Mouse (Mus musculus) ES-Bruce4 (cell line): Measurements from ENCODE around the gene Cib3.

Experiments used
- CTCF ChIP-seq: IDR thresholded peaks from one replicate; pipeline ENCODE4 v1.8.1; 2011; ENCODE audit warnings: low read depth, low read length
- POLR2A ChIP-seq: IDR thresholded peaks from one replicate; pipeline ENCODE4 v1.8.1; 2011; ENCODE audit warnings: low read length; ENCODE audit not compliant: insufficient read depth

GRCm38 (mm10) chr8:72244610-72245009 is 32.0 kb upstream of the Cib3 start:
- TF ChIP-seq POLR2A, result no peak
- TF ChIP-seq CTCF, result no peak
